Mouse (Mus musculus): ENCODE data around the gene Anapc11. TPM values are rescaled to one million over a fixed set of nuclear protein-coding genes. Genes with fewer than 3 reads are reported as not detected.

The Anapc11 gene
- total RNA-seq, 2 experiments from 2014 or later: 113 to 115 TPM

DNA sequence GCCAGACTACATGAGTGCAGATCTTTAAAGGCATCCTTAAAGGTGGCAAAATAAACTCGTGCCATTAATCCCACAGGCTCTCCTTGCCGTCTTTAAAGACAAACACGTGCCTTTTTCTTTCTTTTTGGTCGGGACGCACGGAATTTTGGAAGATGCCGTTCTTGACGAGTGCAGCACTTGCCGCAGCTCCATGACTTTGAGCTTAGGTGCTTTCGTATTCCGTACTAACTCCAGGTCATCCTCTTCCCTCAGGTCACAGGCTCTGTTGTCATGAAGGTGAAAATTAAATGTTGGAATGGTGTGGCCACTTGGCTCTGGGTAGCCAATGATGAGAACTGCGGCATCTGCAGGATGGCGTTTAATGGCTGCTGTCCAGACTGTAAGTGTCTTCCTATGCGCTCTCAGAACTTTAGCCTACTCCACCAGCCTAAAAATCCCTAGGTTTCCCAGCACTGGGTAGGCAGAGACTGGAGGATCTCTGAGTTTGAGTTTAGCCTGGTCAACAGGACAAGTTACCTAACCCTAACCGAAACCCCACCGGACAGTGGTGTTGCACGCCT is 849 bp downstream of the Anapc11 start:
- intact Hi-C loops (cut with DNase I): no loop called here
- DNase-seq: no peak

- no peak for DNase-seq
- intact Hi-C loops (cut with DNase I): no loop called here
These were observed 2.5 kb downstream of the Anapc11 start for GRCm38 (mm10) chr11:120600716-120601115.

GRCm38 (mm10) chr11:120603545-120603944 is 5.3 kb downstream of the Anapc11 start:
- intact Hi-C loops (cut with DNase I): no loop called here
- no peak for DNase-seq

GRCm38 (mm10) chr11:120605667-120606066 is 7.4 kb downstream of the Anapc11 start:
- intact Hi-C loops (cut with DNase I): no loop called here

GRCm38 (mm10) chr11:120606764-120607163 is 8.5 kb downstream of the Anapc11 start:
- intact Hi-C loops (cut with DNase I): no loop called here
- DNase-seq: no peak

More at GRCm38 (mm10) chr11:120605667-120606066, 7.4 kb downstream of the Anapc11 start:
- DNase-seq: no peak

- no peak for DNase-seq
- intact Hi-C loops (cut with DNase I): no loop called here
These were observed 10.2 kb downstream of the Anapc11 start, which contains the start of gene Npb for GRCm38 (mm10) chr11:120608241-120609034. Npb (plus strand) TSS chr11:120608477.

DNA sequence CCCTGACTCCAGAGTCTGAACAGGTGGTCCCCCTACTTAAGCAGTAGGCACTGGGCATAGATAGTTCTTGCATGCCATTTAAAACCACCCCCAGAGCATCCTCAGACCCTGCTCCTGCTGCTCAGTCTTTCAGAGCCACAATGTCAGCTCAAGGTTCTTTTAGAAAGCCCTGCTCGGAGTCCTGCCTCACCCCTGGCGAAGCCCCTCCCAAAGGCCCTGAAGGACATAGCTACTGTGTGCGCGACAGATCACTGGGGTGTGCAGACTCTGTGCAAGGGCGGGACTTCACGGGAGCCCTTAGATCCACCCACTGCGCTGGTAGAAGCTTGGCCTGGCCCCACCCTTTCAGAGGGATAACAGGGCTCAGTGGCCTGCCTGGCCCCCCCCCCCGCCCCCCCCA is 11.0 kb downstream of the Anapc11 start:
- intact Hi-C loops (cut with DNase I): no loop called here

DNA sequence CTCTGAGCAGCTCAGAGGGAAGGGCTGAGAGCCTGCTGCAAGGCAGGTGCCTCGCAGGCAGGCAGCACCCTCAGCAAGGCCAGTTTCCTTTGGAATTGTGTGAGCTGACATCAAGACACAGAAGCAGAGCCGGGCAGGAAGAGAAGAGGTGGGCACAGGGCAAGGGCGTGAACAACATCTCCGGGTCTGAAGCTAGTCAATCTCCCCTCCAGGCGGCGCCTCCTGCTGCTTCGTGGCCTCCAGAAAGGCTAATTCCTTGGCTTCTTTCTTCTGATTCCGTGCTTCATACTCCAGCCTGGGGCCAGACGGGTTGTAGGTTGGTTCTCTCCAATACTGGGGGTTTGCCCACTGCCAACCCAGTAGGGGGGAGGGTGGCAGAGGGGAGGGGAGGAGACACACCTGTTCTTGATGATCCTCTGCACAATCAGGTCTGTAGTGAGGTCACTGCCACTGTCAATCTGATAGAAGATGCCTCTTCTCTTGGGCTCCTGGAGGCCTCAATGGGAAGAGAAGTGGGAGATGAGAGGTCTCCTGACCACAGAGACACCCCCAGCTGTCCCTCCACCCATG is 12.3 kb downstream of the Anapc11 start:
- DNase-seq: no peak
- intact Hi-C loops (cut with DNase I): loop anchor here (10.0 kb wide), 1 partner anchor 174 kb away; the partner anchor contains the start of genes Gps1 and Rfng

More for the DNA sequence above, 11.0 kb downstream of the Anapc11 start:
- no peak for DNase-seq

DNA sequence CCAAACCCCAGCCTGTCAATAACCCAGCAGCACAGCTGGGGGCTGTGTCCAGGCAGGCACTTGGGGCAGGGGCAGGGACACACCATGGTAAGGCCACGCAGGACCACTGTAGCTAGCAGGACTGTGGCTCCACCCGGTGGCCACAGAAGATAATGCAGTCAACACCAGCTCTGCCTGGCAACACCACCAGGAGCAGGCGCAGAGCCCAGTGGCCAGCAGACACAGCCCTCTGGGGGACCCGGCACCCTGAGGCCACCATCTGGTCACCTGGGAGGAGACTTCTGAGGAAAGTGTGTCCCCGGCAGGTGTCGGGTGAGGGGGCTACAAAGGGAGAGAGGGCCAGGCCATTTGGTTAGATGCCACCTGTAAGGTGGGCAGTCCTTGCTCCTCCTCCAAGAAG is 14.5 kb downstream of the Anapc11 start:
- DNase-seq: peak; percentile 88

DNA sequence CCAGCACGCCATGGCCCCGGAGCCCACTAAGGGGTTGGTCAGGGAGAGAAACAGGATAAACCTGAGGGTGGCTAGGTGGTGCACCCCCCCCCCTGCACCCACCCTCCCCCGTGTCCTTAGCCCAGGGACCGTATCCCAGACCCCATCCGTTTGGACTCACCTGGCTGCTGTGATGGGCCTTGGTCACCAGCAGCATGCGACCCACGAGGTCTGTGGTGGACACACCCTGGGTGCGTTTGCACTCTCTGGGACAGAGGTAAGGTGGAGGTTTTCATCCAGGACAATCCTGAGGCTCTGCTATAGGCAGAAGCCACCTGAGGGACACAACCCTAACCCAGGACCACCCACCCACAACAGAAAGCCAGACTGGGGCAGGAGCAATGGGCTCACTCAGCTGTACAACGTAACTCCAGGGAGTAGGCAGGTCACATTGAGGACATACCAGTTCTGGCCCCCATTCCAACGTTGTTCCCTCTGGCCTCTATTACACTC is 15.3 kb downstream of the Anapc11 start:
- DNase-seq: no peak
- intact Hi-C loops (cut with DNase I): loop anchor here (10.0 kb wide), 1 partner anchor 171 kb away; the partner anchor contains the start of genes Gps1 and Rfng

More for the DNA sequence above, 14.5 kb downstream of the Anapc11 start:
- intact Hi-C loops (cut with DNase I): loop anchor here (10.0 kb wide), 1 partner anchor 172 kb away; the partner anchor contains the start of genes Gps1 and Rfng

GRCm38 (mm10) chr11:120613976-120614375 is 15.8 kb downstream of the Anapc11 start:
- no peak for DNase-seq
- intact Hi-C loops (cut with DNase I): loop anchor here (10.0 kb wide), 1 partner anchor 171 kb away; the partner anchor contains the start of genes Gps1 and Rfng

DNA sequence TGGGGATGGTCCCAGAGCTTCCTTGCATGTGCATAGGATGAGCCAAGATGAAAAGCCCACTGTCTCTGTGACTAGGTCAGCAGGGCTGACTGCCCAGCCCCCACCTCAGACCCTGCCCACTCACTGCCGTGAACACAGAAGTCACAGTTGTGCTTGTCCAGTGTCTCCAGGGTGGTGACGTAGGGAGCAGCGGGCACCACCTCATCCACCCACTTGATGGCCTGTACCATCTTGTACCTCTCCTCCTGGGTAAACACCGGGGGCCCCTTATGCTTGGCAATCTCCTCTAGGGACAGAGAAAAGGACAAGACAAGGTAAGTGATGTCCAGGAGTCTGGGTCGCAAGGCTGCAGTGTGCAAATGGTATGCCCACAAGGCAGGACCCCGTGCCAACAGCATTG is 16.9 kb downstream of the Anapc11 start:
- no peak for DNase-seq
- intact Hi-C loops (cut with DNase I): loop anchor here (10.0 kb wide), 1 partner anchor 170 kb away; the partner anchor contains the start of genes Gps1 and Rfng

- no peak for DNase-seq
- intact Hi-C loops (cut with DNase I): loop anchor here (10.0 kb wide), 1 partner anchor 169 kb away; the partner anchor contains the start of genes Gps1 and Rfng
These were observed 17.5 kb downstream of the Anapc11 start for GRCm38 (mm10) chr11:120615606-120616203.

DNA sequence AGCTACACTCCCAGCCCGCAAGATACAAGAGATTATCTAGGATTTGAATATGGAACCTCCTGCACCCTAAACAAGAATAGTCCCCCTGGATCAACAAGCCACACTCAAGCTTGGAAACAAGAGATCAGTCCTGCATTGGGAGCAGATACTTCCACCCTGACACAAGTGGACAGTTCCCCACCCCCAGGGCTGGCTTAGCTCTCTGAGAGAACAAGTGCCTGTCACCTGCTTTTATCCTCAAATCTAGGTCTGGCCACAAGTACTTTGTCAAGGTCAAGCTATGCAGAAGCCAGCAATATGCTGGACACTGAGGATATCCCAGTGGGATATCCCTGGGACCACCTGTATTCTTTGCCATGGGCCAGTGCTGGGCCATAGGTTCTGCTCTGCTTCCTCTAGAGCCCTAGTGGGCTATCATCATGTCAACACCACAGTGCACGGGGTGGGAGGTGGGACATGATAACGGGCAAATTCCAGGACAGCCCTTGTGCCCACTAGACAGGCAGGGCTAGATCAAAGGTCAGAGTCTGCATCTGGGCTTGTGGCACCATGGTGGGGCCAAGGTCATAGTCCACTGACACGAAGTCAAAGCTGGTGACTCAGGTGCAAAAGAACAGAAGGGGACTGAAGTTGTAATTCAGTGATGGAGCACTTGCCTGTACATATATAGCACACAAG is 18.5 kb downstream of the Anapc11 start:
- DNase-seq: no peak
- intact Hi-C loops (cut with DNase I): loop anchor here (10.0 kb wide), 1 partner anchor 168 kb away; the partner anchor contains the start of genes Gps1 and Rfng

GRCm38 (mm10) chr11:120617519-120618112 is 19.4 kb downstream of the Anapc11 start, which contains the start of gene Pcyt2:
Pcyt2 (minus strand) TSS chr11:120617936.
- intact Hi-C loops (cut with DNase I): loop anchor here (10.0 kb wide), 1 partner anchor 167 kb away; the partner anchor contains the start of genes Gps1 and Rfng
- peak; percentile 94 for DNase-seq

DNA sequence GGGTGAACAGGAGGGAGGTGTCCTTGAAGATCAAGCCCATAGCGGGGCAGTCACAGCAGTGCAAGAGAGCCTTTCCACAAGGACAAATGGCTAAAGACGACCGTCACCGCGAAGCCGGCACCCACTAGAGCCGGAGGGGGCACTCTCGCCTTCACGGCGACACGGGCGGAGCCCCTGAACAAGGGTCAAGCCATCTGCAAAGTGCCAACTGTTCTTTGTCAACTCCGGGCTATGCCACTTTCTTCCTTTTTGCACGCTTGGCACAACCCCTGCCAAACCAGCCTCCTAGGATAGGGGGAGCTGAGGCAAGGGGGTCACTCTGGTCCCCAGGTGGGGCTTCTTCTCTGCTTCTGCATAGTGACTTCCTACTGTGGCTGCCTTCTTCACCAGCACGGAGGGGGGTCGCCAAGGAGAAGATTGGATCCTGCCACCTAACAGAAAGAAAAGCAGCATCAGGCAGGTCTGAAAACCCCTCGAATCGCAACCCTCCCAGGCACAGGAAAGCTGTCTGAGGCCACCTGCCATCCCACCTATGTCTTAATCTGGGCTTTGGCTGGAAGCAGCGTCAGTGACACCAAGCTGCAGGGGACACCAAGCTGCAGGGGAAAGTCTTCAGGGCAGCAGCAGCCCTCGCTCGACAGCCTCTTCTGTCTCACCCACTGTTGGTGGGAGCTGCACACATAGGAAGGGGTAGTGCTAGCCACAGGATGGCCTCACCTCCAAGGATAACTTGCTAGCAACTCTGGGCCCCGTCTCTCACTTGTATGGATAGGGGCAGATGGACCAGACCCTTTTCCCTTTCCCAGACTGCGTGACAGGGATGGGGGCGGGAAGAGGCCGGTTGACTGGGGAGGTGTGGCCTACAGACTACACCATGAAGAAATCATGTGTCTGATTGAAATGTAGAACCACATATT is 20.7 kb downstream of the Anapc11 start:
- no peak for DNase-seq
- intact Hi-C loops (cut with DNase I): loop anchor here (10.0 kb wide), 1 partner anchor 166 kb away; the partner anchor contains the start of genes Gps1 and Rfng

- no peak for DNase-seq
- intact Hi-C loops (cut with DNase I): loop anchor here (10.0 kb wide), 1 partner anchor 95 kb away; the partner anchor contains the start of genes Cenpx and Lrrc45
These were observed 22.0 kb downstream of the Anapc11 start for GRCm38 (mm10) chr11:120620195-120620594.

GRCm38 (mm10) chr11:120622805-120623204 is 24.6 kb downstream of the Anapc11 start:
- DNase-seq: no peak
- intact Hi-C loops (cut with DNase I): loop anchor here (10.0 kb wide), 1 partner anchor 92 kb away; the partner anchor contains the start of genes Cenpx and Lrrc45

All from left cerebral cortex, postnatal 4 days (tissue).